Mouse (Mus musculus) limb, embryonic 10.5 days (tissue): ENCODE results near the gene Gata3. TPM values are rescaled to one million over a fixed set of nuclear protein-coding genes. Genes with fewer than 3 reads are reported as not detected.

Experiments
- DNase-seq: peaks from one replicate; pipeline ENCODE4 v3.0.0-alpha.2; 2017; ENCODE audit warnings: low spot score
- H3K27ac ChIP-seq: fragments of 300-500 bp; sonication (generic); 2 replicates; pipeline ENCODE4 v1.5.1; 2016; ENCODE audit warnings: mild to moderate bottlenecking
- H3K27me3 ChIP-seq: fragments of 300-500 bp; sonication (generic); 2 replicates; pipeline ENCODE4 v1.6.1; 2016; ENCODE audit warnings: low read depth, mild to moderate bottlenecking; ENCODE audit not compliant: poor library complexity, severe bottlenecking
- H3K36me3 ChIP-seq: fragments of 300-500 bp; sonication (generic); 2 replicates; pipeline ENCODE4 v1.6.1; 2016; ENCODE audit warnings: mild to moderate bottlenecking, moderate library complexity
- H3K4me1 ChIP-seq: fragments of 300-500 bp; sonication (generic); 2 replicates; pipeline ENCODE4 v1.6.1; 2016
- H3K4me3 ChIP-seq: fragments of 300-500 bp; sonication (generic); 2 replicates; pipeline ENCODE4 v1.5.1; 2016; ENCODE audit warnings: mild to moderate bottlenecking, moderate library complexity
- H3K9me3 ChIP-seq: fragments of 300-500 bp; sonication (generic); replicated peaks from 2 replicates; pipeline ENCODE4 v1.6.1; 2016; ENCODE audit warnings: mild to moderate bottlenecking
- WGBS: fragments of 180-500 bp; shearing (Covaris S2); methylation state at CpG from one replicate; pipeline ENCODE4 v1.1.7; 2016; 5-methylcytosine and 5-hydroxymethylcytosine counted together
- polyA plus RNA-seq: library from polyadenylated mRNA; unstranded; fragments of >200 nt; fragmentation: Nextera tagmentation; extraction: Ambion mirVana; gene quantifications from 2 replicates; pipeline ENCODE4 v1.2.1, GENCODE M21; 2016

Gata3 gene
- polyA plus RNA-seq, 1 experiment from 2014 or later: 6.5 TPM

DNA sequence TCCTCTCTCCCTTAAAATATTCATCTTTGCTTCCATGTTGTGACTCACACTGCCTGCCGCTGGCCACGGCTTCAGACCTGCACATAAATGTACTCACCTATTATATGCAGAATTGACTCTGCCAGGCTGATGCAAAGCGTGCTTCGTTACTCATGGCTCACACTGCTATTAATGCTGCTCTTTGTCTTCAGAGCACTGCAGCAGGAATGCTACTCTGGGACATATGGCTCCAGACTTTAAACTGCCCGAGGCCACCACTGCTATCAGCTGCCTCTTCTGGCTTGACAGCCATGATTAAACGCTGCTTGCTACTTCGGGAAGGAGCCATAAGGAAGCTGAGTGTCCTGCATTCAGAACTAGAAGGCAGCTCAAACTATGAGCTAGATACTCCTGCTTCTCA, 54.6 kb downstream of the Gata3 start:
- DNase-seq: no peak
- Histone ChIP-seq H3K9me3 (no peaks in the 10 kb centered on the region), H3K4me1 (no peaks in the 10 kb centered on the region), H3K4me3 (no peak overlapping the region), H3K27me3 (no peaks in the 10 kb centered on the region), H3K27ac (no peak overlapping the region), H3K36me3 (no peaks in the 10 kb centered on the region)
- 54% methylated on average over 7 of the region's 7 CpGs for WGBS

DNA sequence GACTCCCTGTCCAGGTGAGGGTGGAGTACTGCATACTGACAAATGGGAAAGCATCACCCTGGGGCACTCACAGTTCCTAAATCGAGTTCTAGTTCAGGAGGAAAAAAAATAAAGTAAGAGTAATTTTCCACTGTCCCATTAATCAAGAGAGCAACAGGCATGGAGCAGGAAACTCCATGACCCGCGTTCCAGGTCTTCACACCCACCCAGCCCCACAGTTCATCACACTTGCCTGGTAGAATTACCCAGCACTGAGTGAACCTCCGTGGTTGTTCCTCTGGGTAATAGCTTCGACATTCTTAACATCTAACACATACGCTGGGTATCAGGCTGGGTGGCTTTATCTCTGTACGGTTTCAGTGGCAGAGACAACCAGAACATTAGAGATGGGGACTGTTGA, 56.1 kb downstream of the Gata3 start:
- WGBS: 82% methylated on average over 7 of the region's 7 CpGs
- Histone ChIP-seq H3K36me3 (no peaks in the 10 kb centered on the region), H3K27ac (no peak overlapping the region), H3K27me3 (no peaks in the 10 kb centered on the region), H3K4me1 (no peaks in the 10 kb centered on the region), H3K4me3 (no peak overlapping the region), H3K9me3 (no peaks in the 10 kb centered on the region)
- no peak for DNase-seq

DNA sequence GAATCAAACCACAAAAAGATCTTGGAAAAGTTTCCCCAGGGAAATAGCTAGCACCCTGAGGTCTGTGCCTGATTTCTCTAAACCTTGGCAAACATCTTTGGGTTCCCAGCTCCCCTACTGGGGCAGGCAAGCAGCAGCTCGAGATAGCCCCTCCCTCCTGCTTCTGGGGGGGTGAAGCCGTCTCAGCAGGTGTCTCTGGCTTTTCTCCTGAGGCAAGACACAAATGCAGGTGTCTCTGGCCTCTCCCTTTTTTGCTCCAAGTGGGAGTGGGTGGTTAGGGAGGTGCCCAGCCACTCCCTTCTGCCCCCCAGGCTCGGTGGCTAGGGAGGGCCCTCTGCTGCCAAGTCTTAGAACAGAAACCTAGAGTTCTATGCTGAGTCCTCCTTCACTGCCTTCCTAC, 62.2 kb downstream of the Gata3 start:
- Histone ChIP-seq H3K27ac (no peak overlapping the region), H3K4me3 (no peak overlapping the region), H3K4me1 (no peaks in the 10 kb centered on the region), H3K27me3 (no peaks in the 10 kb centered on the region), H3K36me3 (no peaks in the 10 kb centered on the region), H3K9me3 (no peaks in the 10 kb centered on the region)
- DNase-seq: no peak
- 42% methylated on average over 3 of the region's 3 CpGs for WGBS

DNA sequence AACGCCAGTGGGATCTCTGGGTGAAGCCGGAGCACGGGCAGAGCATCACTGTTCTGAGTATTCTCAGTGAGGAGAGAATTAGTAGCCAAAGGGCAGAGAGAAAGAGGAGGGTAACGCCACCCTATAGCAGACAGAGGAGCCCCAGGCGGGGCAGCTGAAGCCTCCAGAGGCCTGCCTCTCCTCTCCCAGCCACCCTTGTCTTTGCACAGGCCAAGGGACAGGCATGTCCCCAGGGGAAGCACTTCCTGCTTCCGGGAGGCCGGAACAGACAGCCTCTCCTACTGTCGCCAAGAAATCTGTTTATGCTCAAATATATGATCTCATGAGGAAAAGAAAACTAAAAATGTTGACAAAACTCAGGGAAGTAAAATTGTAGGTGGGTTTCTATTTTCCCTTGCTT, 69.2 kb downstream of the Gata3 start:
- no peak for DNase-seq

DNA sequence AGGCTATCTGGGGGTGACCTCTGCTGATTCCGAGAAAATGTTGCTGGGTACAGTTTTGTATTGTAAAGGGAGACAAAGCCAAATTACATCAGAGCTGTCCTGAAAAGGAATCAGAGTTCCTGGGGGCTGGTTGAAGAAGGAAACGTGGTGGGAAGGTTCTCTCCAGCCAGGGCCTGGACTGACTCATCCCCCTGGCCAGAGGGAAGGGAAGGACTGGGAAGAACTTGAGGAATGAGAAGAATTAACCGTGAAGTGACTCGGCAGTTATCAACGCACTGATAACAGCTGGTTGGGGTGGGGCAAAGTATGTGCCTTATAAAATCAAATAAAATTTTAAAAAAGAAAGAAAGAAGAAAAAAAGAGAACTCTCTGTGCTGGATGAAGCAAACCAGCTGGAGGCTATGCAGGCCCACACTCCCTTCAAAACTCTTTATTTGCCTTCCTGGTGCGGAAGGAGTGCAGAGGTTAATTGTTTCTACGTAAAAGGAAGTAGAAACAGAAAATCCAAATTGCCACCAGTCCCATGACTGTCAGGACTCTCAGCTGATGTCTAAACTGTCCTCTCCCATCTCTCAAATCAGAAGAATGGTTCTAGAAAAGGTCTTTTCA, 71.6 kb downstream of the Gata3 start:
- Histone ChIP-seq H3K36me3 (no peaks in the 10 kb centered on the region), H3K4me1 (no peaks in the 10 kb centered on the region), H3K4me3 (no peak overlapping the region), H3K27ac (no peak overlapping the region), H3K9me3 (no peaks in the 10 kb centered on the region), H3K27me3 (no peaks in the 10 kb centered on the region)
- WGBS: 74% methylated on average over 7 of the region's 7 CpGs
- DNase-seq: no peak

More for the DNA sequence above, 69.2 kb downstream of the Gata3 start:
- Histone ChIP-seq H3K9me3 (no peaks in the 10 kb centered on the region), H3K4me1 (no peaks in the 10 kb centered on the region), H3K27me3 (no peaks in the 10 kb centered on the region), H3K27ac (no peak overlapping the region), H3K36me3 (no peaks in the 10 kb centered on the region), H3K4me3 (no peak overlapping the region)
- WGBS: 82% methylated on average over 8 of the region's 8 CpGs

Other genes with a start within 250 kb of the Gata3 start
- gene 4930412O13Rik, start 8.8 kb downstream of the Gata3 start, polyA plus RNA-seq: 0.46 and 0.55 TPM in 2 replicates
- 0.39 TPM in 1 of 2 replicates, not detected in the other for gene 9230102O04Rik, start 494 bp downstream of the Gata3 start, polyA plus RNA-seq
- gene Taf3, start 158.6 kb upstream of the Gata3 start, polyA plus RNA-seq: 15.1 and 16.3 TPM in 2 replicates
- 543 and 559 TPM in 2 replicates for gene Atp5c1, start 190.5 kb upstream of the Gata3 start, polyA plus RNA-seq
- 32.2 and 35.0 TPM in 2 replicates for gene Kin, start 190.6 kb upstream of the Gata3 start, polyA plus RNA-seq
- 0.23 TPM in 1 of 2 replicates, not detected in the other for gene Itih2, start 241.4 kb upstream of the Gata3 start, polyA plus RNA-seq